In the genomic region with DNA sequence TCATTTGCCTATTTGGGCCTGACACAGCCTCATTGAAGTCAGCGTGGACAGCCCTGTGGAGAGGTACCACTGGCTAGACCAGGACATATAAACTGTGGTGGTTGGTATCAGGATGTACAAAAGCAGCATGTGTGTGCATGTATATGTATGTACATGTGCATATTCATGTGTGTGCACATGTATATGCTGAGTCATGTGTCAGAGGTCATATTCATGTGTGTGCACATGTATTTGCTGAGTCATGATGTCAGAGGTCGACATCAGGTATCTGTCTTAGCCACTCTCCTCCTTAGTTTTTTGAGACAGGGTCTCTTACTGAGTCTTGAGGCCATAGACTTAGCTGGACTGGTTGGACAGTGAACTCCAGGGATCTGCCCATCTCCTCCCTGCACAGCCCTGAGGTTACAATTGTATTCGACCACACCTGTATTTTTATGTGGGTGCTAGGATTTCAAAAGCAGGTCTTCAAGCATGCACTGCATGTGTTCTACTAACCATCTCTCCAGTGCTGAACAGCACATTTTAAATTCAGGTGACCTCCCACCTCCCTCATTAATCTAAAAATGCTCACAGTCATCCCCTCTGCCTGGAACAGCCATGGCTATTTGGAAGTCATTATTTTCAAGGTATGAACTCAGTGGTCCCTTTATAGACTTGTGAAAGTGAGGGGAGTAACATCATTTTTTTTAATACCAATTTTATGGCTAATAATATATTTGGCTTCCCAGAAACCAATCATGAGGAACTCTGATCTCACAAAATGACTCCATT, we compare ENCODE assay signal across 2 mouse cellular contexts.
A peak's percentile ranks its signal among the peaks of the same experiment; 100 is the strongest.
TF ChIP-seq lines count a peak whose summit lies in the region.

No protein-coding gene starts in this region.

TF ChIP-seq in CH12.LX, 34 proteins besides CTCF, POLR2A, EP300 and RAD21:
- TF ChIP-seq SMC3 (IDR thresholded peaks at IDR 0.05; ENCODE audit: low read depth, low read length) = no peak
- TF ChIP-seq ZNF384 (IDR thresholded peaks at IDR 0.05; ENCODE audit: low read depth, low read length) = no peak
- no peak for TF ChIP-seq PAX5 (IDR thresholded peaks at IDR 0.05; ENCODE audit: low read length)
- peak; percentile 13; the same call in 1 of the 2 replicates for TF ChIP-seq NELFE (IDR thresholded peaks at IDR 0.05; ENCODE audit: low read depth, low read length)
- TF ChIP-seq GABPA (IDR thresholded peaks at IDR 0.05; ENCODE audit: insufficient replicate concordance, low read depth, low read length) = no peak
- TF ChIP-seq E2F4 (IDR thresholded peaks at IDR 0.05; ENCODE audit: insufficient replicate concordance, low read depth, low read length) = no peak
- TF ChIP-seq MAFK (IDR thresholded peaks at IDR 0.05; ENCODE audit: insufficient replicate concordance, low read length) = peak; percentile 97
- no peak for TF ChIP-seq BHLHE40 (IDR thresholded peaks at IDR 0.05; ENCODE audit: low read depth, low read length)
- TF ChIP-seq ETS1 (conservative IDR thresholded peaks at IDR 0.05; ENCODE audit: low read depth, low read length) = no peak
- TF ChIP-seq ZMIZ1 (IDR thresholded peaks at IDR 0.05; ENCODE audit: low read depth, low read length) = no peak
- no peak for TF ChIP-seq JUN (IDR thresholded peaks at IDR 0.05; ENCODE audit: insufficient read depth, low read depth, low read length)
- TF ChIP-seq CHD1 (IDR thresholded peaks at IDR 0.05; ENCODE audit: low read depth, low read length) = no peak
- TF ChIP-seq SIN3A (IDR thresholded peaks at IDR 0.05; ENCODE audit: low read length) = no peak
- TF ChIP-seq MAX (IDR thresholded peaks at IDR 0.05; ENCODE audit: low read length) = peak; percentile 68
- TF ChIP-seq TBP (conservative IDR thresholded peaks at IDR 0.05; ENCODE audit: low read depth, low read length) = no peak
- no peak; the same call in 1 of the 2 replicates for TF ChIP-seq RCOR1 (conservative IDR thresholded peaks at IDR 0.05; ENCODE audit: low read depth, low read length)
- no peak for TF ChIP-seq NRF1 (IDR thresholded peaks at IDR 0.05; ENCODE audit: low read depth, low read length)

TF ChIP-seq in ES-E14, 5 proteins besides CTCF, POLR2A, EP300 and RAD21:
- TF ChIP-seq MAFK (IDR thresholded peaks at IDR 0.05; ENCODE audit: insufficient read depth, low read depth, low read length) (peak; percentile 40; the same call in 1 of the 2 replicates), ZNF384 (IDR thresholded peaks at IDR 0.05; ENCODE audit: low read depth, low read length) (no peak)
